Mouse (Mus musculus) monocyte, adult 2 months (primary cell): Measurements from ENCODE around the gene Pemt.
A peak's percentile ranks its signal among the peaks of the same experiment; 100 is the strongest.

Source experiments
- DNase-seq, 2 experiments: peaks; one replicate each; pipeline ENCODE4 v3.0.0; 2022; ENCODE audit warnings: low spot score in 2 of 2, low read depth in 1 of 2

Gene Pemt

GRCm38 (mm10) chr11:60046058-60046735 is at the start of gene Pemt:
Gene Pemt, minus strand, starts transcription at chr11:60046489.
- DNase-seq, result peak; percentile 76 to 82

GRCm38 (mm10) chr11:60094909-60095810 is 48.9 kb upstream of the Pemt start:
- no peak for DNase-seq

DNA sequence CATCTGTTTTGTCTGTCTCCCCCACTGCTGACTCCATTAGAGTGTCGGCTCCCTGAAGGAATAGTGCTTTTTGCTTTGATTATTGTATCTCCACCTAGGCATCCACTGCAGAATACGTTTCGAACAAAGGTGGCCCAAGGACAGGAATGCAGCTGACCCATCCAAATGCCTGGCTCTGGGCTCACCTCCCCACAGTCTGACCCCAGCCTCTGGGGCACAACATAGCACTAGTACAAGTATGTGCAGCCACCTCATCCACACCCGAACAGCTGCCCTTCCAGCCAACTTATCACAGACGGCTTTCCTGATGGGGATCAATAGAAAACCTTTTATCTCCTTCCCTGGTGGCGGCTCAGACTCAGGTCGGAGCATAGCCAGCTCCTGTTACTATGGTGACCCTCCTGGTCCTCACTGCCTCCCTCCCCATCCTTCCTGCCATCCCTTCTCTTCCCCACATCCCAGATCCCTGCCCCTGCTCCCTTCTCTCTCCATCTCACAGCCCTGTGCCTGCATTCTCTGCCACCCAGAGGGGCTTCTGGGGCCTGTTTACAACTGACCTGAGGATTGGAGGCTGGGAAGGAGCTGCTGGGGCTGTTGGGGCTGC is 47.8 kb upstream of the Pemt start:
- no peak for DNase-seq

GRCm38 (mm10) chr11:60093227-60093626 is 46.9 kb upstream of the Pemt start:
- DNase-seq, result no peak

DNA sequence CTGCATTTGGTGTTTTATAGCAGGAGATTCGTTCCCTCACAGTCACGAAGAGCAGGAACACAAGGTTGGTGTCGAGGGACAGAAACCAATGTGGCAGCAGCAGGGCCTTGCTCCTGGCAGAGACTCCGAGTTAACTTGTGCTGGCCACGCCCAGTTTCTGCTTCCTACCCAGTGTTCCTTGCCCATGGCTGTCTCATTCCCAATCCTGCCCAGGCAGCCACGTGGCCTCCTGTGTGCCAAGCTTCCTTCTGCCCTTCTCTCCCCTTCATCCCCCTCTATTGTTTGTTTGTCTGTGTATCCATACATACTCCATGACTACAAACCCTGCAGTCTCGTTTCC is 45.1 kb upstream of the Pemt start:
- DNase-seq, result no peak

GRCm38 (mm10) chr11:60090696-60091421 is 44.6 kb upstream of the Pemt start:
- no peak for DNase-seq

DNA sequence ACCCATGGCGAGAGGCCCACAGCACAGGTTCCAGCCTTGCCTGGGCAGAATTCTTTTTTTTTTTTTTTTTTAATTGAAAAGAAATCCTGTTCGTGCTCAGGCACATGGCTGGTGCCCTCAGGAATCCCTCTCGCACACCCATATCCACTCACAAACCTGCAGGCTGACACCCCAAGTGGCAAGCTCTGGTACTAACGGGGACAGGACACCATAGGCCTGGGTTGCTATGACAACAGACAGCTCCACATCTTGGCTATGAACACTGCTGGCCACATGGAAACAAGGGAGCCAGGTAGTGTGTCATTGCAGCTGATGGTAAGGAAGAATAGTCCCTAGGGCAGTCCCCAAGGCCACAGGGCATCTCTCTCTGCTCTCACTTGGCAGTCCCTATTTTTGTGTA is 42.7 kb upstream of the Pemt start:
- DNase-seq, result no peak

- no peak for DNase-seq
These were observed 40.4 kb upstream of the Pemt start for GRCm38 (mm10) chr11:60086676-60087075.

- peak in 1 of 2 experiments; percentile 44 for DNase-seq
These were observed 38.3 kb upstream of the Pemt start for GRCm38 (mm10) chr11:60084589-60084988.

DNA sequence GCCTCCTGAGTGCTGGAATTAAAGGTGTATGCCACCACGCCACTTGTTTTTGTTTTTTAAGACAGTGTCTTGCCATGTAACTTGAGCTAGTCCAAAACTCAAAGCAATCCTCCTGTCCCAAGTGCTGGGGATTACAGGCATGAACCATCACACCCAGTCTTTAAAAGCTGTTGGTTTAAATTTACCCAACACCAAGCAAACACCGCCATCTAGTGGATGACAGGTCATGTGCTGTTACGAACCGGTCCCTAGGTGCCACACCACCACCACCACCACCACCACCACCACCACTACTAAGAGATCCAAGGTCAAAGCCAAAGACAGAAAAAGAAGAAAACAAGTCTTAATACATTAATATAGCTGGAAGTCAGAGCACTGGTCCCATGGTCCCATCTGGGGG is 30.5 kb upstream of the Pemt start:
- peak; percentile 14 to 31 for DNase-seq

DNA sequence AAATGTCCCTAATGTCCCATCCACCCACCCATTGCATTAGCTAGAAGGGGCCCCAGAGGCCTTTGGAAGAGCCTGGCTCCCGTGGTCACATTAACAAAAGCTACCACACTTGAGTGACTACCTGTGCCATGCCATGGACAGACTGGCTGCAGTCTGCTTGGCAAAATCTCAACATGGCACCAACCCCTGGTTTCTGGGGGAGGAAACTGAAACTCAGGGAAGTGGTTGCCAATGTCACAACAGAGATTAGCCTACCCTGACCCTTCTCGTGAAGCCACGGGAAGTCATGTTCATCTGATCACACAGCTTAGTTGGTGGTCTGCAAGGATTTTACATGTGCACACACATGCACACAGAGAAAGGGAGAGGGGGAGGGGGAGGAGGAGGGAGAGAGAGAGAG is 29.9 kb upstream of the Pemt start:
- DNase-seq, result no peak

DNA sequence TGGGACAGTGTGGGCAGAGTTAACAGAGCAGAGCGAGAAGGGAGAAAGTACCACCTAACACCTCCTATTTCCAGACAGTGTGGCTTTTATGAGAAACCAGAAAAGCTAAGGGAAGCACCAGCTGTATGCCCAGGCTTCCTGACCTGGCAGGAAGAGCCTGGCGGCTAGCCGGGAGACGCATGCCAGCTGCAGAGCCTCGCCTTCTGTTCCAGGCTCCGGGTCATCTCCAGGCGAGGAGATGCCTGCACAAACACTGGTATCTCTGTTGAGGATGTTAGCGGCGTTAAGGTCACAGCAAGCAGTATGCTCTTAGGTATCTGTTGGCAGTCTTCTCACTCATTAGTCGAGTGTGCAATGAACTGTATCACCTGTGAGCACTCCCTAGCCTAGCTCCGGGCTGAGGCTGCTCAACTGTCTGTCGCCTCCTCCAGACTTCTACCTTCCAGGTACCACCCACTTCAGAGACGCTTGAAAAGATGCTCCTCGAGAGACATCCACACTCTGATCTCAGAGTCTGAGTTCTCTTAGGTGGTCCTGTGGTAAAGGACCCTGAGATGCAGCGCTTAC is 27.7 kb upstream of the Pemt start:
- DNase-seq, result no peak

DNA sequence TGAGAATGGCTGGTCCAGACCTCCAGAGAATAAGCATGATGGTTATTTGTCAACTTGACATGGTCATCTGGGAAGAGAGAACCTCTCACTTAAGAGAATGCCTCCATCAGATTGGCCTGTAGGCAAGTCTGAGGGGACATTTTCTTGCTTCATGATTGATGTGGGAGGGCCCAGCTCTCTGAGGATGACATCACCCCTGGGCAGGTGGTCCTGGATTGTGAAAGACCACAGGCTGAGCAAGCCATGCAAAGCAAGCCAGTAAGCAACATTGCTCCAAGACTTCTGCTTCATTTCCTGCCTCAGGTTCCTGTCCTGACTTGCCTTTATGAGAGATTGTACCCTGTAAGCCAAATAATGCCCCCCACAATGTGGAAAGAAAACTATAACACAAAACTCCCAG is 26.8 kb upstream of the Pemt start:
- no peak for DNase-seq

DNA sequence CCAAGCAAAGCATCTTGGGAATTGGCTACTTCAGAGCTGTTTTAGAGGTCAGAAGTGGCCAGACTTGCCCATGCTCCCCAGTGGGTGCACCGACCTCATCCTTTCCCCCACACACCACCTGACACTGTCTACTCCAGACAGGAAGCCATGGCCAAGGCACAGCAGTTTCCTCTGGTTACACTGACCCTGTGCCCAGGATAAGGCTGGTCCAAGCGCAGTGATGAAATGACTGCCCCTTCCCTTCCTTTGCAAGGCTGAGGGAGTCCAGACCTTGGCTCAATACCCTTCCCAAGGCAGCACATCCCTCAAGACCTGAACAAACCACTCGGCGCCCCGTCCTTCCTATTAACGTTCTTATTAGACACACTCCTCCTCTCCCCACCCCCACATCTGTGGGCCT is 24.9 kb upstream of the Pemt start:
- DNase-seq, result no peak

- DNase-seq, result no peak
These were observed 24.3 kb upstream of the Pemt start for GRCm38 (mm10) chr11:60070599-60070998.

DNA sequence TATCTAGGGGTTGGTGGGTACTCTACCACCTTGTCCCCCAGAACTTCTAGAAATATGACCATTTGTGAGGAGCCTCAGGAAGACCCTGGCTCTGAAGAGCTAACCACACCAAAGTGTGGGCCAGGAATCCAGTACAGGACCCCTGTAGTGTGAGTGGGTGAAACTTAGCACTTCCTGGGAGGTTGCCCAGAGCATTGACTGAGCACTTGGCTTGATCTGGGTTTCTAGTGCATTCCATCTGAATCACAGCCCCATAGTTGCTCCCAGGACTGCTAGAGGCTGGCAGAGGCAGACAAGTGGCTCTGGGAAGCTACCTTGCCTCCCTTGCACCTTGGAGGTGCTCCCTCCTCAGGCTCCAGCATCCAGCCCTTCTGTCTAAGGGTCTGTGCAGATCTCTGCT is 22.3 kb upstream of the Pemt start:
- DNase-seq, result no peak

- DNase-seq, result no peak
These were observed 21.4 kb upstream of the Pemt start for GRCm38 (mm10) chr11:60067646-60068045.

GRCm38 (mm10) chr11:60065267-60065666 is 19.0 kb upstream of the Pemt start:
- DNase-seq, result no peak

DNA sequence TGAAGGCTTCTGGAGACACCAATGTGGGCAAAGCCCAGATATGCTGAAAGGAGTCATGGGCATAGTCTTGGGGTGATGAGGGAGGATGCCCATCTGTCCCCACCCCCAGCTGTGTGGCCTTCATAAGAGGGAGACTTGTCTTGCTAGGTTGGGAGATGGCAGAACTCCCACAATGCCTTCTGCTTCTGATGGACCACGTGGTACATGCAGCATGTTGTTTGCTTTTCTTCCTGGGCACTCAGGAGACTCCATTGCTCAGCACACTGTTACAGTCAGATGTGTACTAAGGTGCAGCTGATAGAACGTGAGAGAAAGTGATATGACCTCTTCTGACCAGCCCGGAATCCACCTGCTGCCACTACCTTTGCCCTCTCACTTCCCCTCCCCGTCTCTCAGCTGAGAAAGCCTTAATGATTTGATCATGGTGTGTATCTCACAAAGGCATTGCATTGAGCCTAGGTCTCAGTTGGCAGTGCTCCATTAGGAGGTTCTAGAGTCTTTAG is 15.3 kb upstream of the Pemt start:
- DNase-seq, result no peak

- DNase-seq, result no peak
These were observed 13.7 kb upstream of the Pemt start for GRCm38 (mm10) chr11:60060026-60060425.

GRCm38 (mm10) chr11:60058441-60058840 is 12.2 kb upstream of the Pemt start:
- DNase-seq, result no peak
